Mouse (Mus musculus) liver, adult (tissue): ENCODE measurements around the gene Gda.

Experiments
- GATA4 ChIP-seq: IDR thresholded peaks from 2 replicates; pipeline ENCODE4 v1.6.1; 2014; ENCODE audit warnings: mild to moderate bottlenecking, low read length; ENCODE audit not compliant: insufficient replicate concordance

Gda gene

GRCm38 (mm10) chr19:21415377-21415776, 57.9 kb downstream of the Gda start:
- no peak for TF ChIP-seq GATA4

GRCm38 (mm10) chr19:21409178-21409577, 64.1 kb downstream of the Gda start:
- no peak for TF ChIP-seq GATA4

DNA sequence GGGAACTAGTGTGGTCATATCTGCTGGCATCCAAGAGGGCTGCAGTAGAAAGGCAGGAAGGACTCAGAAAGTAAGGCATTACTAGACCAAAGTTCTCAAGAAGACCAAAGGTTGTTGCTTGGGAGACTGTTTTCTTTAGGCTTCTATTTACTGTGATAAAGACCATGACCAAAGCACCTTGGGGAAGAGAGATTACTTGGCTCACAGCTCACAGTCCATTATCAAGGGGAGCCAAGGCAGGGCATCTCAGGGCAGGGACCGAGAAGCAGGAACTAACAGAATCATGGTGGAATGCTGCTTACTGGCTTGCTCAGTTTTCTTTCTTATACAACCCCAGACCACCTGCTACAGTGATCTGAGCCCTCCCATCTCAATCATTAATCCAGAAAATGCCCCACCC, 65.9 kb downstream of the Gda start:
- no peak for TF ChIP-seq GATA4

DNA sequence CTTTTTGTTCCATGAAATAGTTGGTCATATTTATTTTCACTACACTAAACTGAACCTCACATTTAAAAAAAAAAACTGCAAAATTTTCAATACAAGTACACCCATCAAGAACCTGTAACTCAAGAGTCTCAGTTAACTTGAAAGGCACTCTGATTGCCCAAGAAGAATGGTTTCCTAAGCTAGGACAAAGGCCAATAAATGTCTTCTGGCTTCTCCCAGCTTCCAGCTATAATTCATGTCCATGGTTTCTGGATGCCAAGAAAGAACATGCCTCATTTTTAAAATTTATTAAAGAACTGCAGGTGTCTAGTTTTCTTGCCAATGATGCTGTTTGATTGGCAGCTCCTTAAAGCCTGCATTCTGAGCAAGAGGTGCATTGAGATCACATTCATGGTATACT, 75.3 kb downstream of the Gda start:
- TF ChIP-seq GATA4 = no peak

GRCm38 (mm10) chr19:21396364-21396763, 76.9 kb downstream of the Gda start:
- no peak for TF ChIP-seq GATA4

- TF ChIP-seq GATA4 = no peak
Measured at GRCm38 (mm10) chr19:21390904-21391303, 82.3 kb downstream of the Gda start.

DNA sequence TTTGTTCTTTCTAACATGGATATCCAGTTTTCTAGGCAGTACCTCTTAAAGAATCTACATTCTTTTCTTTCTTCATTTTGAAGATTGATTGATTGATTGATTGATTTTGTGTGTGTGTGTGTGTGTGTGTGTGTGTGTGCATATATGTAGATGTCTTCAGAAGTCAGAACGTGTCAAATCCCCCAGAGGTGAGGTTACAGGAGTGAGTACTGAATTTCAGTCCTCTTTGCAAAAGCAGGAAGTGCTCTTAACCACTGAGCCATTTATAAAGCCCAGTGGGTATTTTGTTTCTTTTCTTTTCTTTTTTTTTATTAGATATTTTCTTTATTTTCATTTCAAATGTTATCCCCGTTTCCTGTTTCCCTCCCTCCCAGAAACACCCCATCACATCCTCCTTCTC, 86.4 kb downstream of the Gda start:
- TF ChIP-seq GATA4 = no peak

GRCm38 (mm10) chr19:21384231-21384630, 89.0 kb downstream of the Gda start:
- TF ChIP-seq GATA4 = no peak

DNA sequence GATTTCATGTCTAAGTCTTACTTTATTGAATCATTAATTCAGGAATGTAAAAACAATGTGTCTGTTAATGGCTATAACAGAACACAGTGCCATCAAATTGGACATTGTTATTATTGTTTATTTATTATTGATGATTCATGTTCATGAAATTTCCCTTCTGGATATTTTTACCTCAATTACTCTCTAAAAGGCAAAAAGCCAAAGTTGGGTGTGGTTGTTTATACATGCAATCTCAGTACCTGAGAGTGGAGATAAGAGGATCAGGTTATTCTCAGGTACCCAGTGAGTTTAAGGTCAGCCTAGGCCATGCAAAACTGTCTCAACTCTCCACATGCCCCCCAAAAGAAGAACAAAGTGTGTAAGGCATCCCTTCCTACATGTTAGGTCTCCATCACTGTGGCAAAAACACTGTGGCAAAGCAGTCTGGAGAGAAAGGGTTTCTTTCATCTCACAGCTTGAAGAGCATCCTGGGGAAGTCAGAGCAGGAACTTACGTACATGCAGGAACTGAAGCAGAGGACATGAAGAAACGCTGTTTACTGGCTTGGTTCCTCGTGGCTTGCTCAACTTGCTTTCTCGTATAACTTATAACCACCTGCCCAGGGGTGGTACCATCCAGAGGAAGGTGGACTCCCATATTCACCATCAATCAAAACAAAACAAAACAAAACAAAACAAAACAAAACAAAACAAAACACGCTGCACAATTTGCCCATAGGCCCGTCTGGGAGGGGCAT, 89.6 kb downstream of the Gda start:
- no peak for TF ChIP-seq GATA4

GRCm38 (mm10) chr19:21381696-21382095, 91.5 kb downstream of the Gda start:
- TF ChIP-seq GATA4 = no peak

GRCm38 (mm10) chr19:21379195-21379594, 94.0 kb downstream of the Gda start:
- TF ChIP-seq GATA4 = no peak

- TF ChIP-seq GATA4 = no peak
Measured at GRCm38 (mm10) chr19:21376445-21377218, 96.6 kb downstream of the Gda start.

DNA sequence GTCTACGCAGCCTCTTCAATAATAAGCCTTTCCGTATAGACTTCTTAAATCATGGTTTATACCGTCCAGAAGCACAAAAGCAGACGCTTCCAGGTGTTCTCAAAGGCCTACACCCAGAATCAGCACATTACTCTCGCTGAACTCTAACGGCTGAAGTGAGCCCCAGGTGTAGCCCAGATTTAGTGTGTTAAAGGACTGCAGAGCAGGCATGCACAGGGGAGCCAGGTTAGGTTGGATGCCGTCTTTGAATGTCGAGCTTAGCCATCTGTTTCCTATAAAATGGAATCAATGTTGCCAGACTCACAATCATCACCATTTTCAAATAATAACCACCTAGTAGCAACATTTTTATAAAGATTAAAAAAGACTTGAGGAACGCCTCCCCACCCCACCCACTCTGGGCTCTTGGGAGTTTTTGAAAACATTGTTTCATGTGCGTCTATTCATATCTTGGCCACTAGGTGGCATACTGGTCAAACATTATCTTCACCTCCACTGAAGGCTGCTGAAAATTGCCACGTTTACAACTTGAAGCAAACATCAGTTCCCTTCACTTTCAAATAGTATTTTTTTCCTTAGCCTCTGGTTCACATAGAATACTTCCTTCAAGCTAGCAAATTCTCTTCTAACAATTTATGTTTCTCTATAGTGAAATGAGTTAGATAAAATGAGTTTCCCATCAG, 100.0 kb downstream of the Gda start:
- TF ChIP-seq GATA4 = no peak

GRCm38 (mm10) chr19:21372395-21373072, 100.7 kb downstream of the Gda start:
- no peak for TF ChIP-seq GATA4

DNA sequence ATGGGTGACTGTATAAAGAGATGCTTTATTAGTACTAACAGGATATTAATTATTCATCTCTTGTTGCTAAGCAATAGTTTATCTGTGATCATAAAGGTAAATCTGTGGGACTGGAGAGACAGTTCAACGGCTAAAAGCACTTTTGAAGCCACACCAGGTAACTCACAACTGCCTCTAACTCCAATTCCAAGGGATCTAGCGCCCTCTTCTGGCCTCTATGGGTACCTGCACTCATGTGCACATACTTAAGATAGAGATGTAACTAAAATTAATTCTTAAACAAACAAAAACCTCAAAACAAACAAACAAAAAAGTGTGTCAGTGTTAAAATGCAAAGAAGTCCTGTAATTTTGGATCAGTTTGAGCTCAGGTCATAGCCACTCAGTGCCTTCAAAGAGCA, 101.9 kb downstream of the Gda start:
- TF ChIP-seq GATA4 = no peak
